Mouse (Mus musculus) neural tube, embryonic 13.5 days (tissue): ENCODE data around the gene Lima1. TPM values are rescaled to one million over a fixed set of nuclear protein-coding genes. Genes with fewer than 3 reads are reported as not detected.
A peak's percentile ranks its signal among the peaks of the same experiment; 100 is the strongest.
"Not testable (repeated sequence)": the region's sequence is repeated elsewhere in the genome, so short reads cannot be mapped to it uniquely, and the experiment has no call there.

Experiments
- ATAC-seq: fragments of 200-750 bp; cut with Nextera tagmentation; 2 replicates; pipeline ENCODE4 v1.8.0; 2017; ENCODE audit warnings: low read depth, mild to moderate bottlenecking, moderate TSS enrichment, moderate library complexity
- H3K27ac ChIP-seq: fragments of 300-500 bp; sonication (generic); replicated peaks from 2 replicates; pipeline ENCODE4 v1.5.1; 2015; ENCODE audit warnings: moderate library complexity, mild to moderate bottlenecking, inconsistent platforms
- H3K27me3 ChIP-seq: fragments of 300-500 bp; sonication (generic); 2 replicates; pipeline ENCODE4 v1.6.1; 2015; ENCODE audit warnings: mild to moderate bottlenecking, inconsistent platforms
- H3K36me3 ChIP-seq: fragments of 300-500 bp; sonication (generic); 2 replicates; pipeline ENCODE4 v1.6.1; 2015; ENCODE audit warnings: mild to moderate bottlenecking, inconsistent platforms
- H3K4me1 ChIP-seq: fragments of 300-500 bp; sonication (generic); replicated peaks from 2 replicates; pipeline ENCODE4 v1.6.1; 2015; ENCODE audit warnings: inconsistent platforms
- H3K4me2 ChIP-seq: fragments of 300-500 bp; sonication (generic); 2 replicates; pipeline ENCODE4 v1.6.1; 2015; ENCODE audit warnings: inconsistent platforms, mild to moderate bottlenecking, moderate library complexity
- H3K4me3 ChIP-seq: fragments of 300-500 bp; sonication (generic); 2 replicates; pipeline ENCODE4 v1.5.1; 2015; ENCODE audit warnings: mild to moderate bottlenecking, inconsistent platforms
- H3K9ac ChIP-seq: fragments of 300-500 bp; sonication (generic); 2 replicates; pipeline ENCODE4 v1.6.1; 2015; ENCODE audit warnings: moderate library complexity, mild to moderate bottlenecking, inconsistent platforms
- H3K9me3 ChIP-seq: fragments of 300-500 bp; sonication (generic); 2 replicates; pipeline ENCODE4 v1.6.1; 2016; ENCODE audit warnings: inconsistent platforms
- WGBS: fragments of 180-500 bp; shearing (Covaris S2); methylation state at CpG from one replicate; pipeline ENCODE4 v1.1.7; 2015; 5-methylcytosine and 5-hydroxymethylcytosine counted together
- polyA plus RNA-seq: library from polyadenylated mRNA; unstranded; fragments of >200 nt; fragmentation: Nextera tagmentation; extraction: Ambion mirVana; gene quantifications from 2 replicates; pipeline ENCODE4 v1.2.1, GENCODE M21; 2015

Lima1 gene
- polyA plus RNA-seq, 1 experiment from 2014 or later: 28.4 TPM

DNA sequence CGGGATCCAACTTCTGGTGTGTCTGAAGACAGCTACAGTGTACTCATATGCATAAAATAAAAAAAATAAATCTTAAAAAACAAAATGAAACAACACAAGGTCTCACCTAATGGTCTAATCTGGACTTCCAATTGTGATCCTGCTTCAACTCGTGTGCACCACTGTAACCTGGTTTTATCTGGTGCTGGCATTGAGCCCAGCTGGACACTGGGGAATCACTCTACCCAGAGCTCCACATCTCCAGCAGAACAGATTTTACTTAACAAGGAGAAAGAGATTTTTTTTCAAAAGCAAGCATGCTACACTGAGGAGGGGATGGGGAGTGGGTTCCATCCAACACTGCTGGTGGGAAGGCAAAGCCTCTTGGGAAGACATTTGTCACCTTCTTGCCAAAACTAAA, 47.2 kb downstream of the Lima1 start:
- Histone ChIP-seq H3K4me1 (peaks cover 8% of the 10 kb centered on the region), H3K36me3 (no peaks in the 10 kb centered on the region), H3K9me3 (no peaks in the 10 kb centered on the region), H3K9ac (no peak overlapping the region), H3K27me3 (no peaks in the 10 kb centered on the region), H3K27ac (no peak overlapping the region), H3K4me2 (no peak overlapping the region), H3K4me3 (no peak overlapping the region)
- WGBS: 69% methylated on average over 2 of the region's 2 CpGs
- no peak for ATAC-seq

- WGBS: 42% methylated on average over 8 of the region's 8 CpGs
- no peaks in the 10 kb centered on the region for H3K9me3 ChIP-seq
- no peak overlapping the region for H3K4me2 ChIP-seq
- ATAC-seq: no peak
- no peaks in the 10 kb centered on the region for H3K36me3 ChIP-seq
- no peak overlapping the region for H3K9ac ChIP-seq
- H3K27ac ChIP-seq: peak overlapping the region; percentile 46
- H3K4me3 ChIP-seq: no peak overlapping the region
- H3K27me3 ChIP-seq: no peaks in the 10 kb centered on the region
- H3K4me1 ChIP-seq: peaks cover 8% of the 10 kb centered on the region
Measured at GRCm38 (mm10) chr15:99826210-99826888, 48.9 kb downstream of the Lima1 start.

- ATAC-seq: no peak
- Histone ChIP-seq H3K4me2 (no peak overlapping the region), H3K4me3 (no peak overlapping the region), H3K4me1 (peaks cover 18% of the 10 kb centered on the region), H3K9ac (no peak overlapping the region), H3K9me3 (no peaks in the 10 kb centered on the region), H3K27me3 (no peaks in the 10 kb centered on the region), H3K27ac (no peak overlapping the region), H3K36me3 (no peaks in the 10 kb centered on the region)
- WGBS: 88% methylated on average over 3 of the region's 3 CpGs
Measured at GRCm38 (mm10) chr15:99825211-99825610, 50.0 kb downstream of the Lima1 start.

GRCm38 (mm10) chr15:99823322-99823898, 51.8 kb downstream of the Lima1 start:
- 78% methylated on average over 8 of the region's 8 CpGs for WGBS
- H3K4me2 ChIP-seq: no peak overlapping the region
- no peak overlapping the region for H3K4me3 ChIP-seq
- no peaks in the 10 kb centered on the region for H3K36me3 ChIP-seq
- H3K9me3 ChIP-seq: no peaks in the 10 kb centered on the region
- no peak overlapping the region for H3K9ac ChIP-seq
- peaks cover 36% of the 10 kb centered on the region for H3K4me1 ChIP-seq
- no peaks in the 10 kb centered on the region for H3K27me3 ChIP-seq
- no peak overlapping the region for H3K27ac ChIP-seq
- no peak for ATAC-seq

DNA sequence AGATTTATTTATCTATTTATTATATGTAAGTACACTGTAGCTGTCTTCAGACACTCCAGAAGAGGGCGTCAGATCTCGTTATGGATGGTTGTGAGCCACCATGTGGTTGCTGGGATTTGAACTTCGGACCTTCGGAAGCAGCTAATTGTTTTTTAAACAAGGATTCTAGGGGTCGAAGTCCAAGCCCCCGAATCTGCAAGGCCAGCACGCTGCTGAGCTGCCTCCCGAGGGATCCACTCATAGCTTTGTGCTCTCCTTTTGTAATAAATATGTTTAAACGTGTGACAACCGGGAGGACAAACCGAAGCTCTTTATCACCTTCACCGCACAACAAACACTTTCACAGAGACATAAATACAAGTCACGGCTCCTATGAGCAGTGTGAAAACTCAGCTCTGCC, 52.8 kb downstream of the Lima1 start:
- not testable (repeated sequence) for H3K4me2 ChIP-seq, H3K4me3 ChIP-seq, ATAC-seq, H3K27me3 ChIP-seq, H3K9ac ChIP-seq, H3K36me3 ChIP-seq, H3K27ac ChIP-seq, H3K9me3 ChIP-seq
- peaks cover 43% of the 10 kb centered on the region for H3K4me1 ChIP-seq
- WGBS: 77% methylated on average over 13 of the region's 13 CpGs

DNA sequence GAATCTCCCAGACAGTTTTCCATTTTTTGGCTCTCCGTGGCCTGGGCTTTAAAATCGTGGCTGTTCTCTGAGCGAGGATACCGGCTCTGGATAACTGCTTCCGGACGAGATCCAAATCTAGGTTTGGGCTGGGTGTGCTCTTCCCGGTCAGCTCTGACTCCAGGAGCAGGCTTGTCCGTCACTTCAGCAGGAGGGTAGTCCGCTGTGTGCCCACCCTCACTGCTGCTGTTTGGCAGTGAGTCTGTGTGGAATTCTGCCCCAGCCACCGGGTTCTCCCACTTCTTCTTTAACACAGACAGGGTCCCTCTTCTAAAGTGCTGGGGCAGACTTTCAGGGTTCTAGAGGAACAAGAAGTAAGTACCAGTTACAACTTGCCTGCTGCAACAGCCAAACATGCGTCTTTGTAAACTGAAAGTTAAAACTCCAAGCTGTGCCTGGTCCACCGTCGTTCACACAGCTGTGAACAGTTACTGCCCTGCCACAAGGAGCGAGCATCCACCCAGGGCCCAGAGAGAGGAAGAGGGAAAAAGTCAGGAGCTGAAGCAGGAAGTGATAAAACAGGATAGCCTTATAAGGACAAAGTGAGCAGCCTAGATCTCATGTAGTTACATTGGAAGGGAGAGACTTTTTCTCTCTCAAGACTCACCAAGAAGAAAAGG, 55.5 kb downstream of the Lima1 start:
- H3K9ac ChIP-seq: peak overlapping the region; percentile 64
- no peak for ATAC-seq

GRCm38 (mm10) chr15:99819109-99819440, 56.2 kb downstream of the Lima1 start:
- Histone ChIP-seq H3K9me3 (no peaks in the 10 kb centered on the region), H3K9ac (peak overlapping the region; percentile 64), H3K36me3 (peaks cover 7% of the 10 kb centered on the region; the same call in 1 of the 2 replicates), H3K4me3 (peak overlapping the region; percentile 35), H3K4me2 (peak overlapping the region; percentile 51), H3K27ac (peak overlapping the region; percentile 91), H3K4me1 (peaks cover 38% of the 10 kb centered on the region), H3K27me3 (no peaks in the 10 kb centered on the region)
- 24% methylated on average over 6 of the region's 6 CpGs for WGBS
- ATAC-seq: peak; percentile 38; the same call in 1 of the 2 replicates

More for the DNA sequence above, 55.5 kb downstream of the Lima1 start:
- Histone ChIP-seq H3K4me3 (peak overlapping the region; percentile 35), H3K4me2 (peak overlapping the region; percentile 51), H3K4me1 (peaks cover 38% of the 10 kb centered on the region), H3K27ac (peak overlapping the region; percentile 91), H3K36me3 (peaks cover 7% of the 10 kb centered on the region; the same call in 1 of the 2 replicates), H3K27me3 (no peaks in the 10 kb centered on the region), H3K9me3 (no peaks in the 10 kb centered on the region)
- 58% methylated on average over 14 of the region's 14 CpGs for whole genome bisulfite sequencing

- Histone ChIP-seq H3K36me3 (peaks cover 7% of the 10 kb centered on the region; the same call in 1 of the 2 replicates), H3K27ac (peak overlapping the region; percentile 91), H3K9ac (peak overlapping the region; percentile 64), H3K4me3 (peak overlapping the region; percentile 35), H3K4me2 (peak overlapping the region; percentile 51), H3K9me3 (no peaks in the 10 kb centered on the region), H3K27me3 (no peaks in the 10 kb centered on the region), H3K4me1 (peaks cover 38% of the 10 kb centered on the region)
- WGBS: 6% methylated on average over 13 of the region's 13 CpGs
- ATAC-seq: peak; percentile 67
Measured at GRCm38 (mm10) chr15:99818321-99819108, 56.7 kb downstream of the Lima1 start.

DNA sequence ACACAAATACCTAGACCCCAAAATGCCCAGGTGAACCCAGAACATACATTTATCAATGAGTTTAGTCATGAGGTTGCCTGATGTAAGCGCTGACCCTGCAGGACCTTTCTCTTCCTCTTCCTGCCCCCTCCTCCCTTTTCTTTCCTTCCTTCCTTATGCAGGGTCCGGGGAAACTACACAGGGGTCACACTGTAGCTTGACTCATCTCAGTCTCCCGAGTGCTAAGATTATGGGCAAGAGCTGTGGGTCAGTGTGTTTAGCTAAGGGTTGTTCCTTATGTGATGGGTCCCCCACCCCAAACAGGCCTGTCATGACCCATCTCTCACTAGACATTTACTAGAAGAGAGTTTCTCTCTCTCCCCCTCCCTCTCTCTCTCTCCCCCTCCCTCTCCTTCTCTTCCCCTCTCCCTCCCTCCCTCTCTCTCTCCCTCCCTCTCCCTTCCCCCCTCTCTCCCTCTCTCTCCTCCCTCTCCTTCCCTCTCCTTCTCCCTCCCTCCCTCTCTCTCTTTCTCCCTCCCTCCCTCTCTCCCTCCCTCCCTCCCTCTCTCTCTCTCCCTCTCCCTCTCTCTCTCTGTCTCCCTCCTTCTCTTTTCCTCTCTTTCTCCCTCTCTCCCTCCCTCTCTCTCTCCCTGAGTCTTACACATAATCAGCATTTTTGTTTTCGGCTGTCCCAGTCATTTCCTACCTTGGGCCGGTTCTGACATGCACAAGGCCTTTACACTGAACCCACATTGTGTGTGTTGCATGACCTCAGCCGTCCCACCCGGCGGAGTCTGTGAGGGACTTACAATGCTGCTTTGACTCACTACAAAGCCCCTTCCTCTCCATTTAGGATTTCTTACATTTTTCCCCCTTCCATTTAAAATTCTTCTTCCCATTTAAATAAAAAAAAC, 57.7 kb downstream of the Lima1 start:
- peak overlapping the region; percentile 51 for H3K4me2 ChIP-seq
- H3K9me3 ChIP-seq: no peaks in the 10 kb centered on the region
- peak overlapping the region; percentile 91 for H3K27ac ChIP-seq
- 24% methylated on average over 8 of the region's 8 CpGs for WGBS
- peak overlapping the region; percentile 64 for H3K9ac ChIP-seq
- H3K4me1 ChIP-seq: peaks cover 38% of the 10 kb centered on the region
- peak overlapping the region; percentile 35 for H3K4me3 ChIP-seq
- H3K27me3 ChIP-seq: no peaks in the 10 kb centered on the region
- 0 out of 2 replicates have a peak, but pooled peaks have one; percentile 22 for ATAC-seq
- H3K36me3 ChIP-seq: peaks cover 7% of the 10 kb centered on the region; the same call in 1 of the 2 replicates

- 94% methylated on average over 4 of the region's 4 CpGs for WGBS
- H3K27ac ChIP-seq: no peak overlapping the region
- ATAC-seq: no peak
Measured at GRCm38 (mm10) chr15:99815999-99816398, 59.3 kb downstream of the Lima1 start.

More at GRCm38 (mm10) chr15:99815999-99816398, 59.3 kb downstream of the Lima1 start:
- H3K4me3 ChIP-seq: no peak overlapping the region
- no peak overlapping the region for H3K4me2 ChIP-seq
- H3K9ac ChIP-seq: no peak overlapping the region
- H3K36me3 ChIP-seq: peaks cover 7% of the 10 kb centered on the region; the same call in 1 of the 2 replicates
- no peaks in the 10 kb centered on the region for H3K9me3 ChIP-seq
- H3K27me3 ChIP-seq: no peaks in the 10 kb centered on the region
- H3K4me1 ChIP-seq: peaks cover 35% of the 10 kb centered on the region
